Mouse (Mus musculus): ENCODE measurements around the gene Cwc22. TPM values are rescaled to one million over a fixed set of nuclear protein-coding genes. Genes with fewer than 3 reads are reported as not detected.

Cwc22 gene
- polyA plus RNA-seq, 1 experiment, result 27.5 TPM

DNA sequence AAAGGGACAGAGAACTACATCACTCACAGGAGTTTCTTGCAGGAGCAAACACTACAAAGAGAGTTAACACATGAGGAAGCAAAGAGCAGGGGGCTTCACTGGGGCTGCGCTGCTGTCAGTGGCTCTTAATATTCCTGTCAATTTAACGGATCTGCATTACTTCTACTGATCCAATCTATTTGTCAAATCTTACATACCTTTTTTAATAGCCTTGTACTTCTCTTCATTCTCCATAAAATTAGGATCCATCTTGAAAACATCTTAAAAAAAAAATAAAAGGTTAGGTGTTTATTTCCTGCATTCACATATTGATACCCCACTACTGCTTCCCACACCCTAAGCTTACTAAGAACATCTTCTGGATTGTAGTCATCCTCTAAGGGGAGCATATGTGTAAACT lies 25.6 kb downstream of the Cwc22 start:
- TF ChIP-seq GATA1 (IDR thresholded peaks at IDR 0.05; ENCODE audit: low read length), result no peak

DNA sequence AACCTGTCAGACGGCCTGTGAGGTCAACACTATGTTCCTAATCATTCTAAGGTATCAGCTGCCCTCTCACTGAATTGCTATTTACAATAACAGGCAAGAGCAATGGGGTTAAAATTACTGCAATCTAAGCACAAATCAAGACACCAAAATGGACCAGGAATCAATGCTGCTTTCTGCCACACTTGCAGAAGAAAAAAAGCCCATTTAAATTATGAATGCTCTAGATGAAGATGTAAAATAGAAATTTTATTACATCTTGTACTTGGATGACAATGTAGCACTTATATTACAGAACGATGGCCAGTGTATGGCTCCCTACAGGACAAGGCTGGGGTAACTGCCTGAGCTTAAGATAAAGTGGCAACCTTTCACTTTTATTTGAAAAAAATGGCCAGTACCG lies 27.7 kb downstream of the Cwc22 start:
- TF ChIP-seq GATA1 (IDR thresholded peaks at IDR 0.05; ENCODE audit: low read length), result no peak

DNA sequence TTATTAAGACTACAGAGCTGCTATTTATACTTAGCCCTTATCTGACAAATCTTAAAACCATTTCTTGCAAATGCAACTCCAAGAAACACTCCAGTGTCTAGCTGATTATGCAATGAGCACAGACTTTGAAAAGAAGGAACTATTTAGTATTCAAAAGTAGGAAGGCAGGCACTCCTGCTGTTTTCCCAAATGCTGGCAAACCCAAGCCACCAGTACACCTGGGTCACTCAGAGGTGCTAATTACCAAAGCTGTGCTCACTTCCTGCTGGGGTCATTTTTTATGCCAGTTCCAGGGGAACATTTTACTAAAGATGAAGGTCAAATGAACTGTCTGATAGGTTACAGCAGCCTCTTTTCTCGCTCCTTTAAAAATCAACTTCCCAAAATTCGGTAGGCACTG lies 28.2 kb downstream of the Cwc22 start:
- TF ChIP-seq GATA1 (IDR thresholded peaks at IDR 0.05; ENCODE audit: low read length), result no peak

DNA sequence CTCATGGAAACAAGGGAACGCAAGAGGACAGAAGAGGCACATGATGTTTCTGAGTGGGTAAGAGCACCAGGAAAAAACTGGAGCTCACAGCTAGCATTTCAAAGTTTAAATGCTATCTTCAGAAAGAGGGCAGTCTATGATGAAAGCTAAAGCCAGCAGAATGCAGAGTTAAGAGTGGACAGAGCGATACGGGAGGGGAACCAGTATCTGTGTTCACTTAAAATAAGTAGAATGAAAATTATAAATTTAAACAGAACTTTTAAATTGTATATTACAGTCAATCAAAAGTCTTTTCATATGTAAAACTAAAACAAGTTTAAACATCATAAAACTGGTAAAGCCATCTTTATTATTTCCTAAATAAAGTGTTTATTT lies 28.8 kb downstream of the Cwc22 start:
- no peak for TF ChIP-seq GATA1 (IDR thresholded peaks at IDR 0.05; ENCODE audit: low read length)

DNA sequence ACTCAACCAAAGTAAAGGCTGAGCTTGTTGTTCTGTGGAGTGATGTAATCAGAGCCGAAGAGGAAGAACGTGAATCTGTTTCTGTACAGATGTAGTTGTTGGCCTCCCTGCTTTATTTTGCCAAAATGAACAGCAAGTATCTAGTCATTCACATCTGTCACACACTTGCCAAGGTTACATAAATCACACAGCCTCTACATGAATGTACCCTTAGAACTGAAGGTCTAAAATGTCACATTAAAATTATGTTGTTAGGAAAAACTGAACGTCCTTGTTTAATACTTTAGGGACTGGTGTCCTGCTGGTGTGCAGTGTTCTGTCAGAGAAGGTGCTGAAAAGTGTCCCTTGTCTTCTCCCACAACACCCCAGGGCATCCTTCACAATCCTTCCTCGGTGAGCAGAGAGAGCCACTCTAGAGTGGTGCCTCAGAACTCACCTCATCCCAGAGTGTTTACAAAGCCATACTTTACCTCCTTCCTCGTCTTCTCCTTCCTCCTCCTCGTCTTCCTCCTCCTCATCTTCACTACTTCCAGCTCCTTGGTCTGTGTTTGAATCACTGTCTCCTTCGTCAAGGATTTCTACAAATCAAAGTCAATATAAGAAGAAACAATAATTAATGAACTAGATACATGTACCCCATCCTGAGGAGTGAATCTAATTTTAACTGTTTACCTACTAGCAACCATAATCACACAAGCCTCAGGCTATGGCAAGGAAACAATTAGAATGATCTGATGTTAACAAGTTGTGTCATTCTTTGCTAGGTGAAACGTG lies 29.4 kb downstream of the Cwc22 start:
- TF ChIP-seq GATA1 (IDR thresholded peaks at IDR 0.05; ENCODE audit: low read length), result no peak

DNA sequence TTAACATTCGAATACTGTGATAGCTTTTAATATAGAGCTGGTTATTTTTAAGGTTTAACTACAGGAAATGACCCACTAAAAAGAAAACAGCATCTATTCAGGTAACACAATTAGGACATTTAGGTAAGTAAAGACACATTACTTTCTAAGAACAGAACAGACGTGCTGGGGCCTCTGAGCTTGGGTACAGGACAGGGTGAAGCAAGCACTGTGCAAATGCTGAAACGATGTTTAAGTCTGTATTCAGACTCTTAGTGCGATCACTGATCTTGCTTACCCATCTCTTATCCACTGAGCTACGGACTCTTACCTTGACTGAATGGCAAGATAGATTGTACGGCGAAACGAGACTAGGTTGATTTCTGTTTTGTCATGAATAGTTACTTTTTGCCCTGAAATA lies 31.0 kb downstream of the Cwc22 start:
- no peak for TF ChIP-seq GATA1 (IDR thresholded peaks at IDR 0.05; ENCODE audit: low read length)

DNA sequence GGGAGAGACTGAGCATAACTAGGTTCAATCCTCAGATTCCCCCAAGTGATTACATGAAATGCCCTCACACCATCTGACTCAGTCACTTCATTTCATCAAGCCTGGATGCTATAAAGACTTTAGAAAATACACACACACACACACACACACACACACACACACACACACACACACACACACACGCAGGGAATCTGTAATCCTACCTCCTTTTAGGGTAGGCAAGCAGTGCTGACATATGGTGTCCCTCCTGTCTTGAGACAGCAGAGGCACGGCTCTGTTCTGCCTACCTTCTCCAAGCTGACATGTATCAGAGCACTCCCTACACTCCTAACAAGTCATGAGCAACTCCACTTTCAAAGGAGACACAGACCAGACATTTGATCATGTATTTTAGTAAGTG lies 32.5 kb downstream of the Cwc22 start:
- no peak for TF ChIP-seq GATA1 (IDR thresholded peaks at IDR 0.05; ENCODE audit: low read length)

DNA sequence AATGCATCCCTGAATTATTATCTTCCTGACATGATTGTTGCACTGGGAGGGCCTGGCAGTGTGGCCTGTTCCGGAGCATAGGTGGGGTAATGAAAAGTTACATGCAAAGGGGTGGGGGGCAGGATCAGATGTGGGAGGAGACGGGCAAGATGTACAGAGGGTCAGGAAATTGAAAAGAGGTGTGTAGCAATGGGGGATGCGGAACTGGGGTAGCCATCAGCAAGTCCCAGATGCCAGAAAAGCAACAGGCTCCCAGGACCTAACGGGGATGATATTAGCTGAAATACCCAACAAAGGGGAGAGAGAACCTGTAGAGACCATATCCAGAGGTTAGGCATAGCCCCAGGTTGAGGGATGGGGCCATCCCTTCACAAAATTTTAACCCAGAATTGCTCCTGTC lies 34.0 kb downstream of the Cwc22 start:
- no peak for TF ChIP-seq GATA1 (IDR thresholded peaks at IDR 0.05; ENCODE audit: low read length)

DNA sequence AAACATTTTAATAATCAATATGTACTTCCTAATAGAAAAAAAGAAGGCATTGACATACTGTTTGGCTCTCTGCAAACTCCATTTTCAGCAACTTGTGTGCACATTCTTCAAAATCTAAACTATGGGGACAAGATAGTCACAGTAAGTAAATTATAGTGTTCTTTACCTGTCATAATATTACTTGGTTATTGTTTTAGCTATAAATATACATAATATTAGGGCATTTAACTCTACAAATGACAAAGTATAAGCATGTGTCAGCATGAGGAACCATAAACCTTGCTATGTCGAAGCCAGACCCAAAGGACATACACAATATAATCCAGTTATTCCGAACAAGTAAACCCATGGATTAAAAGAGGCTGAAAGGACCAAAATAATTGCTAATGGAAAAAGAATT lies 34.7 kb downstream of the Cwc22 start:
- TF ChIP-seq GATA1 (IDR thresholded peaks at IDR 0.05; ENCODE audit: low read length), result no peak

DNA sequence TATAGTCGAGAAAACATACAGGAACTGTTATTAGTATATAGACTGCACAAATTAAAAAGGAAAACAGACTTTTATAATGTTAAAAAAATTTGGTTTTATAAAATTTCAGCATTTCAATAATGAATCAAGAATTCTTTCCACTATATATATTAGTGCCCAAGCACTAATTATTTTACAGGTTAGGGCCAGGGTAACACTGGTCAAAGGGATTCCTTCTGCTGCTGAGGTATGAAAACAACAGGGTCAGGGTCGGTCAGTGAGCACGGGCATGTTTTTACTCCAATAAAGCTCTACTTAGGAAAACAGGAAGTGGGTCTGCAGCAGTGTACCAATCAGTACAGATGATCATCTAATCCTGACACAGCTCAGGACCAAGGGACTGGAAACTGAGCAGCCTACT lies 36.0 kb downstream of the Cwc22 start:
- no peak for TF ChIP-seq GATA1 (IDR thresholded peaks at IDR 0.05; ENCODE audit: low read length)

DNA sequence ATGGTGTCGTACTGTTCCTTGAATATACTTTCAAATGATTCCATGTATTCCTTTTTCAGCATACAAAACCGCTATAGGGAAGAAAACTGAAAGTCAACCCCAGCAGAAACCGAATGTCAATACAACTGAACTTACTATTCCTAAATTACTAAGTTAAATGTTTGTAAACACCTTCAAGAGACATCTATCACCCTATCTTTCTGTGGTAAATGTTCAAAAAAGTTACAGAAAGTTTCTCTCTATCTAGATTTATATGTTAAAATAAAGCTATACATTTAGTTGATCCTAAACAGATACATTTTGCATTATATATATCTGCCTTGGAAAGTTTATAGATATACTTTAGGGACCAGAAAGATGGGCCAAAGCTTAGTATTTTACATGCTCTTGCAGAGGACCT lies 39.0 kb downstream of the Cwc22 start:
- no peak for TF ChIP-seq GATA1 (IDR thresholded peaks at IDR 0.05; ENCODE audit: low read length)

DNA sequence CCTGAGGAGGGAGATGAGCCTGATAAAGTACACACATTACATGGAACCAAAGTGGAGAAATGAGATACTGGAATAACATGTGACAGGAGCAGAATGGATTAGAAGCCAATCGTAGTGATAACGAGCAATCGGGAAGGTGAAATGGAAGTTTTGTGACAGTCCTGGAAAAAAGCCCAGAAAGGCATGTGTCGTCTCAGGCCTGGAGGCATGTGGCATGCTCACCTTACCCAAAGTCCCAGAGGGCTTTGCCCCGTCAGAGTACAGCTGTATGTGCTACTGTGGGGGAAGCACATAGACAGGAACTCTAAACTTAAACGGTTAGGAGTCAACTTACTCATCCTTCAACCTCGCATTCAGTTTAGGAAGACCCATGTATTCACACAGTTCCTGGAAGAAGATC lies 41.2 kb downstream of the Cwc22 start:
- no peak for TF ChIP-seq GATA1 (IDR thresholded peaks at IDR 0.05; ENCODE audit: low read length)

DNA sequence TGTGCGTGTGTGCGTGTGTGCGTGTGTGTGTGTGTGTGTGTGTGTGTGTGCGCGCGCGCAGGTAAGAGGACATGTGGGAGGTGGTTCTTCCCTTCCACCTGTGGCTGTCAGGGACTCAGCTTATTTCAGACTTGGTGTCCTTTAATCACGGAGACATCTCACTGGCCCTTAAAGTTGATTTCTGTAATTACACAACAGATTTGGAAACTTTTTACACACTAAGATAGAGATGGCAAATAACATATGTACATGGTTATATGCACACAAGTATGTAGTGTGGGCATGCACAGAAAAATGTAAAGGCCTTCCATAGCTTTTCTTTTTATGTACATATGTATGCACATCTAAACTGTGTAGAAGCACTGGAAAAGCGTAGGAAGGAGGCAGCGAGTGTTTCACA lies 41.7 kb downstream of the Cwc22 start:
- TF ChIP-seq GATA1 (IDR thresholded peaks at IDR 0.05; ENCODE audit: low read length), result no peak

DNA sequence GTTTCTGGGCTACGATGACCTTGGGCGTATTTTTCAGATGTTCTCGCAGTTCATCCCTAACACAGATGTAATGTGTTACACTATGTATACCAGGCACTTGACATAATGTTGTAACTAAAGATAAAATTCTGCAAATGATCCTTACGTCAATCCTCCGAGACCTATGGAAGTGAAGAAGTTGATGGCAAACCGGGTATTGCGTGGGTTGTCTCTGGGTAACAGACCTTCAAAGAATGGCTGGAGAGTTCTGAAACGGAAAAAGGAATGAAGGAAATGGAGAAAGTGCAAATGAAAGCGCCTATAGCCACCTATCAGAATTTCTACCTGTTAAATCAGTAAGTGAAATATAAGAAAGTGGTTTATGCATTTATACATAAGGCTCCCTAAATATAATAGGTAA lies 42.2 kb downstream of the Cwc22 start:
- TF ChIP-seq GATA1 (IDR thresholded peaks at IDR 0.05; ENCODE audit: low read length), result no peak

DNA sequence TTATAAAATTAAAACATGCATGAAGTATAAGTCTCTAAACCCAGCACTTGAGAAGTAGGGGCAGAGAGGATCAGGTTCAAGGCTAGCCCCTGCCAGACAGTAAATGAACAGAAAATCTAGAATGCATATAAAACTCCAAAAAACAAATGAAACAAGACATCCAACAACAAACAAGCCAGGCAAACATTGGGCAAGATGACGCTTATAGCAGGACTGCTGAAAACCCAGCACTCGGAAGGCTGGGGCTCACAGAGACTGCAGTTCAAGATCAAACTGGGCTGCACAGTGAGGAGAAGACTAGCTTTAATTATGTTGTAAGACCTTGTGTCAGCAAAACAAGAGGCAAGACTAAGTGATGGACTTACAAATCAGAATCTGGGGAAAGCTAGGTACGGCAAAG lies 43.1 kb downstream of the Cwc22 start:
- no peak for TF ChIP-seq GATA1 (IDR thresholded peaks at IDR 0.05; ENCODE audit: low read length)

DNA sequence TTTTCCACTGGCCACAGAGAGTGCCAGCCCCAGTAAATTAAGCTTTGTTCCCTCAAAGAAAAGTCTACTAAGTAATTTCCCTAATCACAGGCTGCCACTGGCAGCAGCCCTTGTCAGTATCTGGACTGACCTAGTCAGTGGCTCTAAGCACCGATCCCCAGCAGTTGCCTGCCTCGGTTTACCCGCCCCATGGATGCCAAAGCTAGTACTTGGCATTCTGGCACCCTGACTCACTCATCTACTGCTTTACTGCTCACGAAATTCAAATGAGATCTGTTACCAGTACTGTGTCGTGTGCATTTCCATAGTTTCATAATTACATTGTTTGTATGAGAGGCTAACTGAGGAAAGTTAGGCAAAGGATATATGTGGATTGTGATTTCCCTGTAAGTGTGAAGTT lies 44.9 kb downstream of the Cwc22 start:
- no peak for TF ChIP-seq GATA1 (IDR thresholded peaks at IDR 0.05; ENCODE audit: low read length)

DNA sequence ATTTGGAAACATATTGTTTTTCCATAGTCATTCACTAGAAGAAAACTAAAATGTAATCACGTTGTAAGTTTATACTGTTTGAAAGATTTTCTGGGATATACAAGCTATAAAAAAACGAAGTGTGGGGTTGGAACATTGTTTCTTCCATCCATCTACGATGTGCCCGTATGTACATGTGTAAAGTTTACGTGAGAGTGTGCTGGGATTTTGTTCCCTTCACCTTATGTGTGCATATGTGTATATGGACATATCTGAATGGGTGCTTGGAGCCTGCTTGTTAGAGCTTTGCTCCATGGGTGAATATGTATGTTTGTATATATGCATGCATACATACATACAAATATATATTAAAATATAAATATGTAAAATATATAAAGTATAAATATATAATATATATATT lies 45.4 kb downstream of the Cwc22 start:
- TF ChIP-seq GATA1 (IDR thresholded peaks at IDR 0.05; ENCODE audit: low read length), result no peak

DNA sequence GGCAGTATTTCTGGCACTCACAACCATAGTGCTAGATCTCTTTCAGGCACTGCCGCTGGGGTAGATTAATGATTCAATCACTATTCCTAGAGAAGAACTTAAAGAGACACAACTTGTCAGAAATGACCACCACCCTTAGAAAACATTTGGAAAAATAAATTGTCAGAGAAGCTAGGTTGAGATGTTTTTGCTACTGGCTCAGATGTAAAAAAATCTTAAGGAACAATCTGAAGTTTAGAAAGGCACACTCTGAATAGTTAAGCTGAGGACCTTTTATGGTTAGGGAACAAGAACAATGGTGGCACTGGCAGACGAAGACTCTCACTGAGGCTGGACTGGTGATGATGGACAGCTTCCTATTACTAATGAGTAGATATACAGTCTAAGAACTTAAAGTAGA lies 46.1 kb downstream of the Cwc22 start:
- TF ChIP-seq GATA1 (IDR thresholded peaks at IDR 0.05; ENCODE audit: low read length), result no peak

Measured in G1E-ER4 (cell line).